Mouse (Mus musculus) heart, postnatal 0 days (tissue): ENCODE measurements at regions not wholly inside any gene's neighbourhood (a gene's known extent, or its start where the extent isn't known, plus 50 kb on each side); places are given as distances from the start of the nearest gene placed in this dataset.

ENCODE experiments used
- ATAC-seq: fragments of 200-750 bp; cut with Nextera tagmentation; 2 replicates; pipeline ENCODE4 v1.8.0; 2017; ENCODE audit warnings: low read depth, moderate number of reproducible peaks, moderate library complexity; ENCODE audit not compliant: insufficient read depth
- DNase-seq: peaks from one replicate; pipeline ENCODE4 v3.0.0-alpha.2; 2016; ENCODE audit warnings: low spot score
- H3K27ac ChIP-seq: fragments of 300-500 bp; sonication (generic); 2 replicates; pipeline ENCODE4 v1.5.1; 2014; ENCODE audit warnings: low read depth, mild to moderate bottlenecking
- H3K27me3 ChIP-seq: fragments of 300-500 bp; sonication (generic); 2 replicates; pipeline ENCODE4 v1.6.1; 2014; ENCODE audit warnings: low read length, mixed read lengths; ENCODE audit not compliant: control insufficient read depth, insufficient read depth
- H3K36me3 ChIP-seq: fragments of 300-500 bp; sonication (generic); replicated peaks from 2 replicates; pipeline ENCODE4 v1.6.1; 2014; ENCODE audit warnings: low read length, mixed read lengths; ENCODE audit not compliant: control insufficient read depth, insufficient read depth
- H3K4me1 ChIP-seq: fragments of 300-500 bp; sonication (generic); 2 replicates; pipeline ENCODE4 v1.6.1; 2014; ENCODE audit warnings: antibody characterized with exemption; ENCODE audit not compliant: control insufficient read depth, insufficient read depth
- H3K4me2 ChIP-seq: fragments of 300-500 bp; sonication (generic); 2 replicates; pipeline ENCODE4 v1.6.1; 2014; ENCODE audit warnings: low read depth, mild to moderate bottlenecking, low read length, moderate library complexity
- H3K4me3 ChIP-seq: fragments of 300-500 bp; sonication (generic); 2 replicates; pipeline ENCODE4 v1.5.1; 2014; ENCODE audit warnings: low read depth, low read length
- H3K9ac ChIP-seq: fragments of 300-500 bp; sonication (generic); replicated peaks from 2 replicates; pipeline ENCODE4 v1.6.1; 2014; ENCODE audit warnings: low read depth, low read length, mixed read lengths
- H3K9me3 ChIP-seq: fragments of 300-500 bp; sonication (generic); replicated peaks from 2 replicates; pipeline ENCODE4 v1.6.1; 2016; ENCODE audit warnings: low read length; ENCODE audit not compliant: control insufficient read depth
- CTCF ChIP-seq: IDR thresholded peaks from 2 replicates; pipeline ENCODE4 v1.5.1; 2016; ENCODE audit warnings: antibody characterized with exemption, control low read depth, low read depth
- EP300 ChIP-seq: IDR thresholded peaks from 2 replicates; pipeline ENCODE4 v1.6.1; 2016; ENCODE audit warnings: antibody characterized with exemption, low read depth
- WGBS: fragments of 180-500 bp; shearing (Covaris S2); extraction: QIAGEN DNeasy Blood & Tissue Kit; methylation state at CpG from one replicate; pipeline ENCODE4 v1.1.7; 2014; 5-methylcytosine and 5-hydroxymethylcytosine counted together

- no peaks in the 10 kb centered on the region for H3K36me3 ChIP-seq
- no peak for TF ChIP-seq CTCF
- no peak for TF ChIP-seq EP300
- H3K4me1 ChIP-seq: no peaks in the 10 kb centered on the region
- no peaks in the 10 kb centered on the region for H3K27me3 ChIP-seq
- H3K4me3 ChIP-seq: no peak overlapping the region
- peaks cover 5% of the 10 kb centered on the region; the same call in 1 of the 2 replicates for H3K9me3 ChIP-seq
- H3K4me2 ChIP-seq: no peak overlapping the region
- no peak overlapping the region for H3K9ac ChIP-seq
- no peak for DNase-seq
- no peak overlapping the region for H3K27ac ChIP-seq
- ATAC-seq: no peak
- 70% methylated on average over 2 of the region's 2 CpGs for WGBS
Measured at GRCm38 (mm10) chr9:113260296-113260695, 447.8 kb downstream of the Pdcd6ip start.

DNA sequence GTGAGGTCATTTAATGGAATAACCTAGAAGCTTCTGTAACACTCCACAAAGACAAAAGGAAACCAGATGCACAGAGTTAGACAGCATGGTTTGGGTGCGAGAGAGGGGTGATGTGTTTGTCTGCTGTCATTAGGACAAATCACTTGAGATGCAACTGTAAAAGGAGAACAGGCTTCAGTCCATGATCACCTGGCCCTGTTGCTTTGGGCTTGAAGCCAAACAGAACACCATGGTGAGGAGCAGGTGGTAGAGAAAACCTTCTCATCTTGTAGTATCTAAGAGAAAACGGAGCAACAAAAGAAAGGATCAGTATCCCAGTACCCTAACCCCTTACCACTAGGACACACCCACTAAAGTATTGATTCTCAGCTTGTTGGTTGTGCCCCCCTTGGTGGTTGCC lies 449.5 kb downstream of the Pdcd6ip start:
- Histone ChIP-seq H3K9me3 (peaks cover 8% of the 10 kb centered on the region; the same call in 1 of the 2 replicates), H3K36me3 (no peaks in the 10 kb centered on the region), H3K4me1 (no peaks in the 10 kb centered on the region), H3K9ac (no peak overlapping the region), H3K27ac (no peak overlapping the region), H3K4me2 (no peak overlapping the region), H3K27me3 (no peaks in the 10 kb centered on the region), H3K4me3 (no peak overlapping the region)
- ATAC-seq: no peak
- WGBS: 71% methylated on average over 2 of the region's 2 CpGs
- TF ChIP-seq CTCF (no peak), EP300 (no peak)
- DNase-seq: no peak

- Histone ChIP-seq H3K4me3 (no peak overlapping the region), H3K36me3 (no peaks in the 10 kb centered on the region), H3K4me2 (no peak overlapping the region), H3K27me3 (no peaks in the 10 kb centered on the region), H3K27ac (no peak overlapping the region), H3K9me3 (no peaks in the 10 kb centered on the region), H3K4me1 (no peaks in the 10 kb centered on the region), H3K9ac (no peak overlapping the region)
- ATAC-seq (no peak), DNase-seq (no peak)
- 73% methylated on average over 11 of the region's 12 CpGs for WGBS
- no peak for TF ChIP-seq EP300
- no peak for TF ChIP-seq CTCF
Measured at GRCm38 (mm10) chr9:113248703-113249274, 459.3 kb downstream of the Pdcd6ip start.

DNA sequence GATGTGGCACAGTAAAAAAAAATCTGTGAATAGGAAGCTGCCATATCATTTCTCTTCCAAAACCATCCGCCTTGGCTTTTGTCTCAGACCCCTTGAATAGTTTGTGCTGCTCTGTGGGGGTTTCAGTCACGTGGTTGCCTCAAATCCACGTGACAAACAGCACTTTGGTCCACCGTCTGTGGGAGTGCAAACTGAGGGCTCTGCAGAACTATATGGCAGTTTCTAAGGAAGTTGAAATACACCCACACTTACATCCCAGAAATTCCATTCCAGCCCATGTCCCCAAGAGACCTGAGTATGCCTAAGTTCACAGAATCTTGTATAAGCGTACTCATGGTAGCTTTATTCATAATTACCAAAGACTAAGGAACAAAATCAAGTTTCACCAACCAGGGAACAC lies 460.1 kb downstream of the Pdcd6ip start:
- no peak for TF ChIP-seq EP300
- no peak for TF ChIP-seq CTCF
- no peaks in the 10 kb centered on the region for H3K4me1 ChIP-seq
- 42% methylated on average over 5 of the region's 5 CpGs for WGBS
- no peak overlapping the region for H3K4me3 ChIP-seq
- H3K4me2 ChIP-seq: no peak overlapping the region
- H3K27me3 ChIP-seq: no peaks in the 10 kb centered on the region
- H3K9ac ChIP-seq: no peak overlapping the region
- no peaks in the 10 kb centered on the region for H3K9me3 ChIP-seq
- H3K27ac ChIP-seq: no peak overlapping the region
- H3K36me3 ChIP-seq: no peaks in the 10 kb centered on the region
- no peak for ATAC-seq
- no peak for DNase-seq

GRCm38 (mm10) chr9:113243870-113244269 lies 464.2 kb downstream of the Pdcd6ip start:
- Histone ChIP-seq H3K36me3 (no peaks in the 10 kb centered on the region), H3K27me3 (no peaks in the 10 kb centered on the region), H3K4me3 (no peak overlapping the region), H3K4me1 (no peaks in the 10 kb centered on the region), H3K9ac (no peak overlapping the region), H3K27ac (no peak overlapping the region), H3K9me3 (no peaks in the 10 kb centered on the region), H3K4me2 (no peak overlapping the region)
- TF ChIP-seq EP300 (no peak), CTCF (no peak)
- ATAC-seq: no peak
- DNase-seq: no peak
- 68% methylated on average over 2 of the region's 2 CpGs for WGBS

- Histone ChIP-seq H3K9ac (no peak overlapping the region), H3K4me3 (no peak overlapping the region), H3K27me3 (no peaks in the 10 kb centered on the region), H3K36me3 (no peaks in the 10 kb centered on the region), H3K4me1 (no peaks in the 10 kb centered on the region), H3K9me3 (no peaks in the 10 kb centered on the region), H3K4me2 (no peak overlapping the region), H3K27ac (no peak overlapping the region)
- WGBS: 84% methylated on average over 1 of the region's 1 CpGs
- no peak for TF ChIP-seq EP300
- TF ChIP-seq CTCF: no peak
- DNase-seq (no peak), ATAC-seq (no peak)
Measured at GRCm38 (mm10) chr9:113233370-113233769, 474.7 kb downstream of the Pdcd6ip start.
